7 mouse cellular contexts compared by ENCODE assay signal in the genomic region with DNA sequence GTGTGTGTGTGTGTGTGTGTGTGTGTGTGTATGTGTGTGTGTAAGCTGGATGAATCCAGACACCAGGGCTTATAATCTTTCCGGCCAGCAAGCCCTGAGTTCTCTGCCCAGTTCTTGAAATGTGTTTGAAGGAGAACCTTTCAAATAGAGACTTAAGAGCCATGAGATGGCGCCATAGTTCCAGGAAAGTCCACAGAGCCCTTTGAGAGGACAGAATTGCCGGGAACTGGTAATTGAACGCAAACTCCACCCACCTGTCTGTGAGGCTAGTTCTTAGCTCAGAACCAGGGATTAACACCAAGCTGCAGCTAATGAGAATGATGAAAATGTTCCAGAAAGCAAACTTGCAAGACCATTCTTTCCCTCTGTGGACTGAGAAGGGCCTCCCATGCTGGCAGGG.
DNase-seq lines count a peak whose midpoint lies in the region; ATAC-seq lines count a peak whose summit lies in the region.

No protein-coding gene starts in this region.

- DNase-seq in midbrain, embryonic 10.5 days (ENCODE audit: low spot score) = peak; percentile 33
- DNase-seq in embryo, embryonic 10.5 days (ENCODE audit: low spot score) = peak; percentile 81
- DNase-seq in hindbrain, embryonic 14.5 days (ENCODE audit: low spot score) = peak; percentile 85
- DNase-seq in lung, postnatal 14 days = peak; percentile 7

- no peaks in the 10 kb centered on the region for H3K36me3 ChIP-seq in midbrain, embryonic 10.5 days
- H3K36me3 ChIP-seq in midbrain, embryonic 15.5 days (replicated peaks) = no peaks in the 10 kb centered on the region
- H3K36me3 ChIP-seq in hindbrain, embryonic 14.5 days (replicated peaks; ENCODE audit: control insufficient read depth, insufficient read depth) = no peaks in the 10 kb centered on the region

- H3K4me3 ChIP-seq in midbrain, embryonic 10.5 days = no peak overlapping the region
- H3K4me3 ChIP-seq in midbrain, embryonic 15.5 days = no peak overlapping the region
- no peak overlapping the region for H3K4me3 ChIP-seq in hindbrain, embryonic 14.5 days (replicated peaks; ENCODE audit: low read length)

- no peaks in the 10 kb centered on the region for H3K27me3 ChIP-seq in midbrain, embryonic 10.5 days (ENCODE audit: low read depth, poor library complexity, severe bottlenecking)
- no peaks in the 10 kb centered on the region; the same call in 1 of the 2 replicates for H3K27me3 ChIP-seq in midbrain, embryonic 15.5 days (replicated peaks)
- no peaks in the 10 kb centered on the region for H3K27me3 ChIP-seq in hindbrain, embryonic 14.5 days (ENCODE audit: control insufficient read depth, insufficient read depth, low read length)

- H3K27ac ChIP-seq in midbrain, embryonic 10.5 days (replicated peaks) = no peak overlapping the region
- H3K27ac ChIP-seq in midbrain, embryonic 15.5 days = no peak overlapping the region
- no peak overlapping the region for H3K27ac ChIP-seq in hindbrain, embryonic 14.5 days

- H3K4me1 ChIP-seq in midbrain, embryonic 10.5 days = peaks cover 4% of the 10 kb centered on the region; the same call in 1 of the 2 replicates
- H3K4me1 ChIP-seq in midbrain, embryonic 15.5 days = peaks cover 4% of the 10 kb centered on the region
- H3K4me1 ChIP-seq in hindbrain, embryonic 14.5 days (replicated peaks; ENCODE audit: control insufficient read depth, insufficient read depth, low read length) = no peaks in the 10 kb centered on the region; the same call in 1 of the 2 replicates

- no peak overlapping the region for H3K4me2 ChIP-seq in midbrain, embryonic 15.5 days
- H3K4me2 ChIP-seq in hindbrain, embryonic 14.5 days (replicated peaks) = no peak overlapping the region

- no peak overlapping the region for H3K9ac ChIP-seq in midbrain, embryonic 15.5 days
- no peak overlapping the region for H3K9ac ChIP-seq in hindbrain, embryonic 14.5 days

- ATAC-seq in midbrain, embryonic 15.5 days (replicated peaks) = no peak; the same call in 1 of the 2 replicates
- no peak for ATAC-seq in hindbrain, embryonic 14.5 days (ENCODE audit: low FRiP score)
- ATAC-seq in inflammation-experienced regulatory T-cells, adult 6 months = no peak
- no peak for ATAC-seq in granulocyte monocyte progenitor cell, adult 5-6 weeks (replicated peaks; ENCODE audit: poor library complexity, severe bottlenecking)

- H3K9me3 ChIP-seq in midbrain, embryonic 10.5 days (replicated peaks) = no peaks in the 10 kb centered on the region
- H3K9me3 ChIP-seq in midbrain, embryonic 15.5 days = no peaks in the 10 kb centered on the region
- H3K9me3 ChIP-seq in hindbrain, embryonic 14.5 days (ENCODE audit: control insufficient read depth, low read length) = 0 out of 2 replicates have a peak, but pooled peaks cover 6% of the 10 kb centered on the region

- WGBS in midbrain, embryonic 10.5 days = 14% methylated on average over 4 of the region's 4 CpGs
- 10% methylated on average over 4 of the region's 4 CpGs for WGBS in midbrain, embryonic 15.5 days
- 26% methylated on average over 4 of the region's 4 CpGs for WGBS in hindbrain, embryonic 14.5 days

Comparison
In these comparisons a context has a peak if more than half of its experiments do, and no peak if none do; other contexts are left out.
1. DNase-seq: peak in every context shown above with its lines; median percentile 85 in hindbrain, embryonic 14.5 days; 81 in embryo, embryonic 10.5 days; 33 in midbrain, embryonic 10.5 days; 7 in lung, postnatal 14 days.